Mouse (Mus musculus): ENCODE results near the gene Tenm4. TPM values are rescaled to one million over a fixed set of nuclear protein-coding genes. Genes with fewer than 3 reads are reported as not detected.

The Tenm4 gene
- polyA plus RNA-seq, 1 experiment from 2014 or later = 4.5 TPM

- no peak for DNase-seq (ENCODE audit: low spot score)
These were observed 32.9 kb downstream of the Tenm4 start for GRCm38 (mm10) chr7:96203812-96204560.

- DNase-seq (ENCODE audit: low spot score) = no peak
These were observed 33.8 kb downstream of the Tenm4 start for GRCm38 (mm10) chr7:96204809-96205350.

GRCm38 (mm10) chr7:96207071-96207470 lies 36.0 kb downstream of the Tenm4 start:
- DNase-seq (ENCODE audit: low spot score) = no peak

DNA sequence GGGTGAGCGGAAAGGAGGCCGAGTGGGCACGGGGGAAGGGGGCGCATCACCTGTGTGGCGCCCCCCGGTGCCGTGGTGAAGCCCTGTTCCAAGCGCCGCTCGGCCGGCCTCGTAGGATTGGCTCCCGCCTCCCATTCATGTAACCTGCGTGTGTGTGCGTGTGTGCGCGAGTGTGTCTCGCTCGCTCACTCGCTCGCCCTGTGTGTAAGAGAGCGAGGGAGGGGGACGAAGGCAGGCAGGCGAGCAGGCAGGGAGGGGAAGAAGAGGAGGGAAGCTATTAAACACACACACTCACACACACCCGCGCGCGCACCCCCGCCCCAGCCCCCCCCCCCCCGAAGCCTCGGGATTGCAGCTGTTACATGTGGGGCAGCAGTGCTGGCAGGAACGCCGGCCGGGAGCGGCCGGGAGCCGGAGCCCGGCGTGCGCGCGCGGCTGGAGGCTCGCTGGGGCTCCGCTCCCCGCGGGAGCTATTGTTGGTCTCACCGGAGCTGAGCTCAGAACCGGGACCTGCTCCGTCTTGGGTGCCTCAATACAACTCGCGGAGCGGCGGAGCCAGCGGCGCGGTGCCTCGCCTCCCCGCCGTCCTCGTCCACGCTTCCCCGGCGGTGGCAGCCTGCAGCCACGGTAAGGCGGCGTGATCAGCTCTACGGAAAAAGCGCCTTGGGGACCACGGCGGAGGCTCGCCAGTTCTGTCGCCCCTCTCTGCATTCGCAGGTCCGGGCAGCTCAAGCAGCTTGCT lies 38.9 kb downstream of the Tenm4 start:
- no peak for DNase-seq (ENCODE audit: low spot score)

DNA sequence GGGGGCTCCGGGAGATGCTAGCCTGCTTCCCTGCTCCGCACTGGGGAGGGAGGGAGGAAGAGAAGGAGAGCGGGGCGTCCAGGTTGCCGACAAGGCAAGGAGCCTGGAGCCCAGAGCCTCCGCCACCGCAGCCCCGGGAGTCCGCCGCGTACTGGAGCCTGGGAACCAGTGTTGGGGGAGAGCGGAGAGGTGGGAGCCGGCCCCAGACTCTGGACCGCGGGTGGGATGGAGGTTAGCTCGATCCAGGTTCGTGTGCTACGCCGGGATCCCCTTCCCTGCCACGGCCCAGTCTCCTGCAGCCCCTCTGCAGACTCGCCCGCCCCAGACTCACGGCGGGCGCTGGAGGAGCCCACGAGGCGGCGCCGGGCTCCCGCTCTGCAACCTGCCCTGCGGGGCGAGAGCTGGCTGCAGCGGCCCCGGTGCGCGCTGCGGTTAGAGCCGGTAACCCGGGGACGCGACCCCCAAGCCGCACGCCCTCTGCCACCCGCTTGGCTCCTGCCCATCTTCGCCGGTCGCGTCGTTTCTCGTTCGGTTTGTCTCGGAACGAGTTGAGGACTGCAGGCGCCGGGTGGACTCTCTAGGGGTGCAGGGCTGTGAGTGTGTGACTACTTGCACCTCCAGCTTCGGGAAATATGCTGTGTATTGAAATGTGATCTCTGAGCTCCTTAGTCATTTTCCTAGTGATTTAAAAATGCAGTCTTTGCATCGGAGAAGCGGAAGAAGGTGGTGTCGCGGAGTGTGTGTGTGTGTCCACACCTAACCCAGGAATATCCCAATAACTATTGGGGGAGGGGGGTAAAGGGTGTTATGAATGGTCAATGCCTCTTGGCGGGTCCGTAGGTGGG lies 39.7 kb downstream of the Tenm4 start:
- DNase-seq (ENCODE audit: low spot score) = peak; percentile 10

DNA sequence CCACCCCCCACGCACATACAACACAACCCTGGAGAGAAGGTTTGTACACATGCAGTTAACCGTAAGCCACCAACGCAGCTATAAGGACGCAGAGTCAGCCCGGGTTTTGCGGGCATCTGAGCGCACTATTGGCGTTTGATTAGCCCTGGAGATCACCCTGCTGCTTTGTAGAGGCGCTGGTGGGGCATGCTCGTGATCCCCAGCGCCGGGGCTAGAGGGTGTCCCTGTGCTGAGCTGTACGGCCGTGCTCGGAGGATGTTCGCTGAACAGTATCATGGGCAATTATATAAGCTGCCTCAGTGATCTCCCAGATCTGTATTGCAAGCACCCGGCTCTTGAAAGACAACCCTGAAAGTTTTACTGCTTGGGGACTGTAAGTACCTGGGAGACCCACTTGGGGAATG lies 40.6 kb downstream of the Tenm4 start:
- no peak for DNase-seq (ENCODE audit: low spot score)

DNA sequence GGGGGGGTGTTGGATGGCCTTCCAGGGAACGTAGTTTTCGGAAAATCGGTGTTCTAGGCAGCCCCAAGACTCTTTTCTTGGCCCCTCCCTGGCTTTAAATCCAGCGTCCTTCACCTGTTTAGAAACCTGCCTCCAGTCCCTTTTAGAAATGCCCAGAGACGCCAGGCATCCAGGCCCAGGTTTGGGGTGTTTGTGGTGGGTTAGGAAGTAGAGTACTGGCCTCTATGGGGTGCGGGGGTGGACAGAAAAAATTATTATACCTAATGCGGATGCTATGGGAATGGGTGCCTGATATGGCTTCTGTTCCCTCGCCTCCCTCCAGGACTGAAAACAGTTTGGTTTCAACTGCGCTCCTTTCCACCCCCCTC lies 41.2 kb downstream of the Tenm4 start:
- no peak for DNase-seq (ENCODE audit: low spot score)

- peak; percentile 10 for DNase-seq (ENCODE audit: low spot score)
These were observed 41.8 kb downstream of the Tenm4 start for GRCm38 (mm10) chr7:96212592-96213541.

DNA sequence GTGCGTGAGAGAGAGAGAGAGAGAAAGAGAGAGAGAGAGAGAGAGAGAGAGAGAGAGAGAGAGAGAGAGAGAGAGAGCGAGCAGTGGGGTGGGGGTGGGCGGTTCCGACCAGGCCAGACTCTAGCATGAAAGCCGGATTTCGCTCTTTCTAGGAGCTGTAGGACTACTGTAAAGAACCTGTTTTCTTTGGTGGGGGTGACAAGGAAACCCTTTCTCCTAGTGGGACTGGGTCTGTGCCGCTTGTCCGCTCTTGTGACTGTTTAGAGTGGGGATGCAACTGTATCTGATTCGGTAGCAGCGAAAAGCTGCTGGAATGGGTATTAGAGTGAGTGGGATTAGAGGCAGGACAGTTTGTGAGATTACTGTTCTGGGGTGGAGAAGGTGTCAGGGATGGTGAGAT lies 42.7 kb downstream of the Tenm4 start:
- no peak for DNase-seq (ENCODE audit: low spot score)

DNA sequence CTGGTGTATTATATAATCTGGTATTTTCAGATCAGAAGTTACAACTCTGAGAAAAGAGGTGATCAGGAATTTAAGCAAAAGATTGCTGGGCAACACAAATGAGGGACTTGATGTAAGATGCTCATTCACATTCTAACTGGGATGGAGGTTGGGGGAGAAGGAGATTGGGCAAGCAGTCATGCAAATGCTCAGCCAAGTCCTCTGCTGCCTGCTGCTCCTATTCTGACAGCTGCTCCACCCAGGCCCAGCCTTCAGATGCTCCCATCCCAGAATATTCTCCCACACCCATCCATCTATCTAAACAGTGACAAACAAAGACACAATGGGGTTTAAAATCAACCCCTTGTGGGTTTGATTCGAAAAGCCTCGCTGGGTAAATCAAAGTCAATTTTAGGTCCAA lies 43.8 kb downstream of the Tenm4 start:
- DNase-seq (ENCODE audit: low spot score) = no peak

DNA sequence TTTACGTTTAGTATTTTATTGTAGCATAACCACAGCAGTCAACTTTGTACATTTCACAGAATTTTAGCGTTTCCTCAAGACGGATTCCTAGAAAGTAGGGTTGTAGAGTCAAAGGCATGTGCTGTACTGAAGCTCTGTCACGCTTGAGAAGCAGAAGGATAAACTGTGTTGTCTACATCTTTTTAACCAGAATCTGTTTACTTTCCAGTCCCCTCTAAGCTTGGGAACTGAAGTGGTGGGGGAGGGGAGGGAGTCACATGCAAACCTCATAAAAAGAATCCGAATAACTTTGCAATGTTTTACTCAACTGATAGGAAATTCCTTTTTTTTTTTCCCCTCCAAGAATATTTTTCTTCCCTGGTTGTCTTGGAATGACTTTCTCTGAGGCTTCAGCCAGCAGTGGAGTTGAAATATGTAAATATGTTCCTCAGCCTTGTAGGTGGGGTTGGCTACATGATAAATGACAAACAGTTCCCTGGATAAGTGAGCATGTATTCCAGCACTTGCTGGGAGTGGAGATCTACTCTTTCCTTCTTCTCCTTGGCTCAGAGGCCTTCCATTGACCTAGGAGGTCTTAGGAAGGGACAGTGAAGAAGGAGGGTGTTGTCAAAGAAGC lies 45.0 kb downstream of the Tenm4 start:
- DNase-seq (ENCODE audit: low spot score) = no peak

DNA sequence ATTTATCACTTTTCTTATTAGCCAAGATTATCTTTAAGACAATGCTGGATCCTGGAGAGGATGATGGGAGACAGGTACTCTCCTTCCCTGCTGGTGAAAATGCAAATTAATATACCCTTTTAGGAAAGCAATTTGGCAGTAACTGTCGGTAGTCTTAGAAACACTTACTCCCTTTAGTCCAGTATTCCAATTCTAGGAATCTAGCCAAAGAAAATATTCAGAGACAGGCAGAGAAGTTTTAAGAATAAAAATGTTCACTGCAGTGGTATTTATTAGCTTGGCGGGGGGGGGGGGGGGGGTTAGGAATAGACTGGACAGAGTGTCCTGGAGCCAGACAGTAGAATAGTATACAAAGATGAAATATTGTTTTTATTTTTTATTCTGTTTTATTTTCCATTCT lies 48.3 kb downstream of the Tenm4 start:
- DNase-seq (ENCODE audit: low spot score) = no peak

DNA sequence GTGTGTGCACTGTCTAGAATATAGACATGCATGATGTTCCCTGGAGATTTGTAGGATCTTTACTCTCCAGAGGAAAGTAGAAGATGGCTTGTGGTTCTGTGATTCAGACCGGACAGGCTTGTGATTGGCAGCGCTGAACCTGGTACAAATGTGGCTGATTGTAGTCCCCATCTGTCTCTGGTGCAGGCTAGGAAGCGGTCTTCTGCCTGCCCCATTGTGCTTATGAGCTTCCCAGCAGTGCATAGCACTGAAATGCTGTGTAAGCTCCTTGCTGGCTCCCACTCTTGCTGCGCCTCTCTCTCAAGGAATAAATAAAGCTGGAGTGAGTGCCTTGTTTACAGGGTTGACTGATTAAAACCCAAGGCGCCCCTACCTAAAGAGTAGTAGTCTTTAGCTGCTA lies 49.6 kb downstream of the Tenm4 start:
- DNase-seq (ENCODE audit: low spot score) = no peak

- DNase-seq (ENCODE audit: low spot score) = no peak
These were observed 51.5 kb downstream of the Tenm4 start for GRCm38 (mm10) chr7:96222569-96222968.

DNA sequence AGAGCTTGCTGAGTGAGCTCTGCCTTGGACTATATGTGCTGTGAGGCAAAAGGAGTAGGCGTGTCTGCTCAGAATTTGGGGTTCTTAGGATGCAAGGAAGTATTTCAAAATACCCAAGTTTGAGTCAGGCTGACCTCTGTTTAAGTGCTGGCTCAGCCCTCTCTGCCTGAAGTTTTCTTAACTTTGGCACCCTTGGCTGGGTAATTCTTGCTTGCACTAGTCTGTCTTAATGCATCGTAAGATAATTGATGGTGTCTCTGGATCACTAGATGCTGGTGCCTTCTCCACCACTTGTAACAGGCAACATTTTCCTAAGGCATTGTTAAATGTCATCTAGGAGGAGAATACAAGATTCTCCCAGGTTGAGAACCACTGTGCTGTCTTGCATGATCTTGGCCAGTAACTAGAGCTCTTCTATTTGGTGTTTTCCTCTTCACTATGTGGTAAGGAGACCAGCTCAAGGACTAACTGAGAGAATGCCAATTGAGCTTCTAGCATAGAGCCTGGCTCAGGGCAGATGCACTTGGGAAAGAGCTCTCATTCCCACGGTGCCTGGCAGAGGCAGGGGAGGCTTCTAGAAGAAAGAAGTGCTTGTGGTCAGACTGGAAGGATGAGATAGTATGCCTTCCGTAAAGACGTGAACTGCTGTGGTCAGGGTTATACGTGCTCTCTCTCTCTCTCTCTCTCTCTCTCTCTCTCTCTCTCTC lies 57.7 kb downstream of the Tenm4 start:
- no peak for DNase-seq (ENCODE audit: low spot score)

DNA sequence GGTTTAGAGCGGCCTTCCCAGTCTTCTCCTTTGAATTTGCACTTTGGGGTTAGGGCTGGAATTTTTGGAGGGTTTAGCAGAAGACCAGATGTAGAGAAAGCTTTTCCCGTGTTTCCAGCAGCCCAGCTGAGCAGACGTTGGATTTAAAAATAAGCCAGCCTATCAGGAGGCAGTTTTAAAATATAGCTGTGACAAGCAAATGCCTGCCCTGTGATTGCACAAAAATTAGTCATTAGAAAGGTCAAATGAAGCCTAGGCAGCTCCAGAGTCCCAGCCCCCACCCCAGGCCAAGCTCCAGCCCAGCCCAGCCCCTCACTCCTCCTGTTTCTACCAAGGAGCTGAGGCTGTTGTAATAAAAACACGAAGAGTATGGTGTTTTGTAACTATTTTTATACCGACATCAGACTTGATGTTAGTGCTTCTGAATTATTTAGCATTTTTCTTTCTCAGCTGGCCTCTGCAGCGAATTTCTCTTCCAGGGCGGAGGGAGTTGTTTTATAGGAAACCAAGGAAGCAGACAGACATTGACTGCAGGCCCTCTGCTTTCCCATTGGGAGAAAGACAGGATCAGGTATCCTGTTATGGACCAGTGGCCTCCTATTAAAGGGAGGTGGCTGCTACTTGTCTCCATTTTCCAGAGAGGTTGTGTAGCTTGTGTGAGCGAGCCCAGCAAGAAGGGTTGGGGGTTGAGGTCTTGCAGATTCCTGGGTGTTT lies 59.1 kb downstream of the Tenm4 start:
- DNase-seq (ENCODE audit: low spot score) = no peak

DNA sequence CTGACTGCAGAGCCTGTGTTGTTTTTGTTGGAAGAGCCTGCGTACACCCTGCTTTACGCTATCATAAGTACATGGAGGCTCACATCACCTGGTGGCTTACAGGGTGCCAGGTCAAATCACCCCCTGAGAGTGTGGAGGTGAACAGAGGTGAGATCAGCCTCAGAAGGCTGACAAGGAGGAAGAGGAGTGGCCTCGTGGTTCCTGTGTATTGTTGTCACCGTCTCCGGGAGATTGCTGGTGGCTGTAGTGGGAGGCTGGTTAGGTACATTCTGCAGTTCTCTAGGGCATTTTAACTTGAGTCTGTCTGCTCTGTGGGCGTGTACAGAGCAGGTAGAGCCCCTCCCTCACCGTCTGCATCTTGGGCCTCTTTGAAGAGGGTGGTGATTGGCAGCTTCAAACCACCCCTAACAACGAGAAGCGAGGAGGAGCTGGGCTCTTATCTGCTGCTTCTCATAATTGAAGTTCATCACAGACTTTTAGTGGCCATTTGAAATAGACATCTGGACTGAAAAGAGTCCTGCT lies 59.7 kb downstream of the Tenm4 start:
- DNase-seq (ENCODE audit: low spot score) = no peak

DNA sequence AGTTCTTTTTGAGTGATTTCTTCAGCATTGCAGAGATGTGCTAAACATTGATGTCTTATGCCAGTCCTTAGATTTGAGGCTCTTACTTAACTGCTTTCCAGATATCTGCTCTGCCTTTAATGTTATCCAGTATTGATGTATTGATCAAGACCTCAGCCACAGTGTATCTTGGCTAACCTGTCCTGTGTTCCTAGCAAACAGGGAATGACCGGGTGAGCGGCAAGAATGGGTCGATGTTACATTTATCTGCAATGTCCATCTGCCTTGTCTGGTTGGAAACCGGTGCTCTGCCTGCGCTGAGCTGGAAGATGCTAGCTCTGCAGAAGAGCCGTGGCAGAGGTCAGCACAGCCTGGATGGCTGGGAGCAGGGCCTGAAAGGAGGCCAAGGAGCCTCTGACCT lies 64.8 kb downstream of the Tenm4 start:
- no peak for DNase-seq (ENCODE audit: low spot score)

DNA sequence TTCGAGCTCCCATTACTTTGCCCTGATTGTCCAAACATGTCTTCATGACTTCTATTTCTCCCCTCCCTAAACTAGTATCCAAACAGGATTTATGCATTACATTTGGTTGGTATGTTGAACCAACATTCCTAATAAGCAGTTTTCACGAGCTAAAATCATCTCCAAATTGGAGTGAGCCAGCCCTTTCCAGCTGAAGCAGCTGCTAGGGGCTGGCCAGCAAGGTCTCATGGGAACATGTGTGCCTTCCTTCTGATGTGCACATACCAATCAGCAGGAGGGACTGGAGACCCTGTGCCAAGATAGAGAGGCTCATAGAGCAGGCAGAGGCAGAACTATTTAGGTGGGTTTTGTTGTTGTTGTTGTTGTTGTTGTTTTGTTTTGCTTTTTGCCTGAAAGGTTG lies 69.6 kb downstream of the Tenm4 start:
- no peak for DNase-seq (ENCODE audit: low spot score)

Data from thymus, postnatal 0 days (tissue).